Mouse (Mus musculus) v-Abl transformed pro-B cells (cell line): ENCODE measurements around the gene Ccdc78.

Source experiments
- in situ Hi-C, 2 experiments: fragments of 400-800 bp; cut with MboI; formaldehyde crosslinking; loops; one replicate each; pipeline ENCODE4 v1.15.1; 2025; ENCODE audit not compliant: unreplicated experiment in 2 of 2

The Ccdc78 gene

DNA sequence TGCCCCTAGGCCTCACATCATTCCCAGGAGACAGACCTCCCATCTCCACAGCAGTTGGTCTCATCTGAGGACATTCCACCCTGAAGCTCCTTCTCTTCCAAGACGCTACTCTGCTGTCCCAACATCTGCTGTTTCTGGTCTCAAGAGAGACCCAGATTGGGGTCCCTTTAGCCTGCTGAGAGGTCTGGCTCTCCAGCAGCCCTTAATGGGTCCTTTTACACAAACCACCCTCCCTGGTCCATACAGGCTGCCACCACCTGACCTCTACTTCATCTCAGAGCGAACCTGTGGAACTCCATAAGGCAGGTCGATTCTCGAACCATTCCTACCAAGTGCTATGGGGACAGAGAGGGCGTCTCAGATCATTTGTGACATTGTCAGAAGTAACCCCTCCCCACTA, 21.6 kb downstream of the Ccdc78 start:
- in situ Hi-C loops = no loop called here

DNA sequence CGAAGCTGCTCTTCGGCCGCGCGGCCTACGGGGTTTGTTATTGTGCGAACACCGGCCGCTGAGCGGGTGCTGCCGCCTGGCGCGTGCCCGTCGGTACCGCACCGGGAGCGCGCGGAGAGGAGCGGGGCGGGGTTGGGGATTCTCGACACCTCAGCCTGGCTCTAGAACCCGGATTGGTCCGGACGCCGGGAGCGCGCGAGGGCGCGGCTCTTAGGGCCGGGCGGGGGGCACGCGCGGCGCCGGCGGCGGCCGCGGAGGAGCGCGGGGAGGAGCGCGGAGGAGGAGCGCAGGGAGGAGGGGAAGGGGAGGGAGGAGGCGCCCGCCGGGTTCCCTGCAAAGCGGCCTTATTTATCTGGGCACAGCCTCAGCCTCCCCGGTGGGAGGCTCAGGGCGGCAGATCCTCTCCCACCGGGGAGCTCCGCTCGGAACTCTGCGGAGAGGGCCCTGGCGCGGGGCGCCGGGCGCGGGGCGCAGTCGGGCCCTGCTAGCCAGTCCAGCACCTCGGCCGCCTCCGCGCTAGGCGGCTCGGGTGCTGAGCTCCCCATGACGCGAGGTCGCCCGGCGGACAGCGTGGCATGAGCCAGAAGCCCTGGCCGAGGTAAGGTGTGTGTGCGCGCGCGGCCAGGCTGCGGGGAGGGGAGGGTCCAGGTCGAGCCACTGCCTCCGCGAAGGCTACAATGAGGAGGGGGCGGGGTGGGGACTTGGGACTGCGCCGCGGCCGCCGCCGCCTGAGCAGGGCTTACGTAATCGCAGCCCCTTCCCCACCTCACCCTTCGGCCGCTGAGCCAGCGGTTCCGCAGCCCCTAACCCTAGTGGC, 22.6 kb downstream of the Ccdc78 start, which contains the start of gene Fbxl16:
TSS of gene Fbxl16 (plus strand) at position 297 of the 817 bp plus-strand sequence.
- in situ Hi-C loops = no loop called here

DNA sequence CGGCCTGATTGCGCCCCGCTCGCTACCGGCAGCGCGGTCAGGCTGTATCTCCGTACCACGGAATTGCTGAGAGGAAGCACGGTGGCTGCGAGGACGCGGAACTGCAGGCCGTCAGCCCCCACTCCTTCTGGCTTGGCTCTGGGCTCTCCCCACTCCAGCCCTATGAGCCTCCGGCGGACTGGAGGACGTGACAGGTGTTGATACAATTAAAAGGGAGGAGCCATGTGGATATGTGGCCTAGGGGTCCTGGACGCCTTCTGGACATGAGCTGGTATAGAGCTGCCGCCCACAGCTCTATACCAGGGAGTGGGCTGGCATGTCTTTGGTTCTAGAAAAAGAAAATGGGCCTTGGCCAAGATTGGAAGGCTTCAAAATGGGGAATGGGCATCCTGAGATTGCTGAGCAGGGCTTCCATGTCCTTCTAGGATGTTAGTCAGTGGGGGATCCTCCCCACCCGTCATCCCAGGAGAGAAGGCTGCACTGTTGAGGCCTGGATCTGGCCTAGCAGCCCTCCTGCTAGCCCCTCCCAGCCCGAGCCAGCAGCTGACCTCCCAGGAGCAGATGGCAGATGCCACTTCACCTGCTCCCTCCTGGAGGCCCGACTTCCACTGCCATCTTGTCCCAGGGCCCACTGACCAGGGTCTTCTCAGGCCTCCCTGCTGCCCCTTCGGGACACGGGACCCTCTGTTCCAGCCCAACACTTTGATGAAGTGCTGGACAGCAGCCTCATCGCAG, 23.4 kb downstream of the Ccdc78 start:
- in situ Hi-C loops = loop anchor here (5.0 to 10.0 kb wide), 2 partner anchors 42 to 415 kb away; no protein-coding TSS in a partner anchor

DNA sequence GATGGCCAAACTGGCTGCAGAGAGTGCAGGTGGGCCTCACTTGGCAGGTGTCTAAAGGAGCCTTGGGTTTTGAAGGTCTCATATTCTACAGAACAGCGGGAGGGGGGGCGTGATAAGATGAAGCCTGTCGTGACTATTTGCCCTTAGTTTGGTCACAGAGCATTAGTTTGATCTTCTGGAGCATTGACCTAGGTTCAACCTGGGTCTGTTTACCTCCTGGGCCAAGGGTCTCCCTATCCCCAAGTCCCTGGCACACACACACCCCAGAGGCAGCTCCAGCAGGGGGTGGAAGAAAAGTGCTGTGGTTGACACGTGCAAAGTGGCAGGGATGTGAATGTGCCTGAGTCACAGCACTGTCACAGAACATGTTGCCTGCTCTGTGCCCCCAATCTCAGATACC, 24.5 kb downstream of the Ccdc78 start:
- in situ Hi-C loops = loop anchor here (5.0 to 10.0 kb wide), 2 partner anchors 44 to 416 kb away; no protein-coding TSS in a partner anchor

DNA sequence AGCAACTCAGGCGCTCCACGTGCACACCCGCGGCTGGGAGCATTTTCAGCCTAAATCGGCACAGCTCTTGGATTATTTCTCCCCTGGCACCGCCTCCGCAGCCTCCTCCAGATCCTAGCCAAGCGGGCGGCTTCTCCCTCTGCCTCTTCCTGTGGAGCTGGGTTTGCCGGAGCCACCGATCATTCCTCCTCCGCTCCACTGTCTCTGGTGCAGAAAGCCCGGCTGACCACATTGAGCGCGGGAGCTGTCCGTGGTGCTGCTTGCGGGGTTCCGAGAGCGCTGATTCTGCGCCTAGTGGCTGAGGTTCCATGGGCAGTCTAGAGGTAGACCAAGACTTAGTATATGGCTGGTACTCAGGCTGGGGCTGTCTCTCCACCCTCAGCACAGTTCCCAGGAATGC, 27.1 kb downstream of the Ccdc78 start:
- in situ Hi-C loops = loop anchor here (5.0 to 10.0 kb wide), 2 partner anchors 46 to 419 kb away; no protein-coding TSS in a partner anchor

DNA sequence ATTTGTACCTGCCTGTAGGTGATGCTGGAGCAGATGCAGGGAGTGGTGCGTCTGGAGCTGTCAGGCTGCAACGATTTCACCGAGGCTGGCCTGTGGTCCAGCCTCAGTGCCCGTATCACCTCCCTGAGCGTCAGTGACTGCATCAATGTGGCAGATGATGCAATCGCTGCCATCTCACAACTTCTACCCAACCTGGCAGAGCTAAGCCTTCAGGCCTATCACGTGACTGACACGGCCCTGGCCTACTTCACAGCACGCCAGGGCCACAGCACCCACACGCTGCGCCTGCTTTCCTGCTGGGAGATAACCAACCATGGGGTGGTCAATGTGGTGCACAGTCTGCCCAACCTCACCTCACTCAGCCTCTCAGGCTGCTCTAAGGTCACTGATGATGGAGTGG, 31.3 kb downstream of the Ccdc78 start:
- in situ Hi-C loops = loop anchor here in 1 of 2 experiments (10.0 kb wide), 1 partner anchor 423 kb away; no protein-coding TSS in a partner anchor

DNA sequence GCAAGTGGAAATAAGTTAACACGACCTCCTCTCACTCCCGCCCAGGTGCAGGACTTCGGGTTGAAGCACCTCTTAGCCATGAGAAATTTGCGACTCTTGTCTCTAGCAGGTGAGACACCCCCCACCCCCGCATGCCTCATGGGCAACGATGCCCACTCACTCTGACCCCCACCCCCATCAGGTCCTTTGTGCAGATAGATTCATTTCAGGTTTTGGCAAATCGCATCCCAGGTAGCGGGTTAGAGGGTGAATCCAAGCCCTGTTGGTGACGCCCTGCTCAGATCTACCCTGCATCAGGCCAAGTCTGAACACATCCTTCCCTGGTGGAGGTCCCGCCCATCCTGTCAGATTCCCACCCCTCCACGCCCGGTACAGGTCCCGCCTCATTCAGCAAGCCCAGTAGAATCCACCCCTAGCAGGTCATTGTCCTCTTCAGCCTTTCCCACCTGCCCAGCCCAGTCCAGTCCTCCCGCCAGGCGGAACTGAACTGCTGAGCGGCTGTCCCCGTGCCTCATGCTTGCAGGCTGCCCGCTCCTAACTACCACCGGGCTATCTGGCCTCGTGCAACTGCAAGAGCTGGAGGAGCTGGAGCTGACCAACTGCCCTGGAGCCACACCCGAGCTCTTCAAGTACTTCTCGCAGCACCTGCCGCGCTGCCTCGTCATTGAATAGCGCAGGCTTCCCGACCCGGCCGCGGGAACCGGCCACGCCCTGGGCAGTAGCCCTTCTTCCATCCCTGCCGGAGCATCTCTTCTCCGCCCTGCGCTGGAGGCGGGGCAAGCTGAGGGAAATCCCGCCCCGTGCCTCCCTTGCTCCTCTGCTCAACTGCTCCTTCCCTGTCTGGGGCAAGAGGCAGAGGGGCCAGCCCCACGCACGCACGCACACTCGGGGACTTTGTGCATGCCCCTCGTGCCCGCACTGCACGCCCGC, 32.7 kb downstream of the Ccdc78 start:
- in situ Hi-C loops = loop anchor here in 1 of 2 experiments (10.0 kb wide), 1 partner anchor 424 kb away; no protein-coding TSS in a partner anchor

DNA sequence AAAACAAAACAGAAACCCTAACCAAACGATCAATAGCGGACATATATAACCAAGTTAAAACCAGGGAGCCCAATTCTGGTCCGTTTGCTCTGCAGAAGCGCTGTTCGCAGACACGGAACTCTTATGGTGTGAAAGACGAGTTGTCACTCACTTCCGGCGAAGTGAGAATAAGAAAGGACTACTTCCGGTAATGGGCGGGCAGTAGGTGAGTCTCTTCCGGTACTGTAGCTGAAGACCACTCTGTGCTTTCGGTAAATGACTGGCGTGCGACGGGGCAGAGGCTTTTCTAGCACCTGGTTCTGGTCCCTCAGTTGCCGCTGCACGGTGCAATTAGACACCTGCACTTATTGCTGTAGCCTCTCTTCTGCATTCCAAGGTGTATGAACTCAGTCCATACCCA, 37.1 kb downstream of the Ccdc78 start, which contains the start of gene Wdr24:
TSS of gene Wdr24 (plus strand) at position 176 of the 400 bp plus-strand sequence.
- in situ Hi-C loops = no loop called here

DNA sequence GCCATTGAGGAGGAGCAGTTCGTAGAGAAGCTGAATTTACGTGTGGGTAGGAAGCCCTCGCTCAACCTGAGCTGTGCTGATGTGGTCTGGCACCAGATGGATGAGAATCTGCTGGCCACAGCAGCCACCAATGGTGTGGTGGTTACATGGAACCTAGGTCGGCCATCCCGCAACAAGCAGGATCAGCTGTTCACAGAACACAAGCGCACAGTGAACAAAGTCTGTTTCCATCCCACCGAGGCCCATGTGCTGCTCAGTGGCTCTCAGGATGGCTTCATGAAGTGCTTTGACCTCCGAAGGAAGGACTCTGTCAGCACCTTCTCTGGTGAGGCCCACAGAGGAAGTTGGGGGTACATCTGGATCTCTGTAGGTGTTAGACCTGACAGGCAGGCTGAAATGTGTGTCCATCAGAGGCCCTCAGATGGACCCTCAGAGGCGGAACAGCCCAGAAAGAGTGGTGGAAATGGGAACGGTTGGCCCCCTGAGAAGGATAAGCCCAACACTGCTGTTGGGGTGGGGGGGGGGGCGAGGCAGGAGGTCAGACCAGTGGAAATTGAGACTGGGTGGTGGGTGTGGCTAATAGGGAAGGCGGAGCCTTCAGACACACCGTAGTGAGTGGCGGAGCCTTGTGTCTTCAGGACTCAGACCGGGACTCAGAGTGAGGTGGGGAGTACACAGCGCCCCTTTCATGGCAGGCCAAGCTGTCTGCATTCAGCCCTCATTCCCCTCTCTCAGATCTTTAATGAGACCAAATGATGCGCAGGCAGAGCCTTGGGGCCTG, 38.2 kb downstream of the Ccdc78 start:
- in situ Hi-C loops = no loop called here

DNA sequence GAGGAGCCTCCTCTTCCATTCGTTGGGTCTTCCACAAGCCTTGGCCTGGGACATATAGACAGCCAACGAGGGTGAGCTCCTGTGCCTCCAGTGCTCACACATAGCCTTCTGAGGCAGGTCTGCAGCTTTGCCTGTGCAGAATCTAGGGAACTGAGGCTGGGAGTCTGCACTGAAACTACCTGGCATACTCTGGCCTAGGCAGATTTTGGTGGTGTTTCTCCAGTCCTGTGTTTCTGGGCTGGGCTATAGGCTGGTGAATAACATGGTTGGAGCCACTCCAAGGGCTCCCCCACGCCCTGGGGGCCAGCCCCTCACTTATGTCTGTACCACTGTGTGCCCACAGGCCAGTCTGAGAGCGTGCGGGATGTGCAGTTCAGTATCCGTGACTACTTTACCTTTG, 38.9 kb downstream of the Ccdc78 start:
- in situ Hi-C loops = no loop called here

DNA sequence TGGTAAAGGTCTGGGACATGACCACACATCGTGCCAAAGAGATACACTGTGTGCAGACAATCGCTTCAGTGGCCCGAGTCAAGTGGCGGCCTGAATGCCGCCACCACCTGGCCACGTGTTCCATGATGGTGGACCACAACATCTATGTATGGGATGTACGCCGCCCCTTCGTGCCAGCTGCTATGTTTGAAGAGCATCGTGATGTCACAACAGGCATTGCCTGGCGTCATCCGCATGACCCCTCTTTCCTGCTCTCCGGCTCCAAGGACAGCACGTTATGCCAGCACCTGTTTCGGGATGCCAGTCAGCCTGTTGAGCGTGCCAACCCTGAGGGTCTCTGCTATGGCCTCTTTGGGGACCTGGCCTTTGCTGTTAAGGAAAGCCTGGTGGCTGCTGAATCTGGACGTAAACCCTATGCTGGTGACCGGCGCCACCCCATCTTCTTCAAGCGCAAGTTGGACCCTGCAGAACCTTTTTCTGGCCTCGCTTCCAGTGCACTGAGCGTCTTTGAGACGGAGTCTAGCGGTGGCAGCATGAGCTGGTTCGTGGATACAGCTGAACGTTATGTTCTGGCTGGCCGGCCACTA, 39.7 kb downstream of the Ccdc78 start:
- in situ Hi-C loops = no loop called here

DNA sequence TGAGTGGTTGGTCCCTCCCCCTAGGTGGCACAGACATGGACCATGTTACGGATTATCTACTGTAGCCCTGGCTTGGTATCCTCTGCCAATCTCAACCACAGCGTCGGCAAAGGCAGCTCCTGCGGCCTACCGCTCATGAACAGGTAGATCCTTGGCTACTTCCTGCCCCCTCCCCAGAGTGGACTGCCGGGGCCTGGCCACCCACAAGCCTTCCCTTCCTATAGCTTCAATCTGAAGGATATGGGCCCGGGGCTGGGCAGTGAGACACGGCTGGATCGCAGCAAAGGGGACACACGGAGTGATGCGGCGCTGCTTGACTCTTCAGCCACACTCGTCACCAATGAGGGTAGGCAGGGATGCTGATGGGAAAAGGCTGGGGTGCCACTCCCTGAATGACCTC, 40.6 kb downstream of the Ccdc78 start:
- in situ Hi-C loops = no loop called here

DNA sequence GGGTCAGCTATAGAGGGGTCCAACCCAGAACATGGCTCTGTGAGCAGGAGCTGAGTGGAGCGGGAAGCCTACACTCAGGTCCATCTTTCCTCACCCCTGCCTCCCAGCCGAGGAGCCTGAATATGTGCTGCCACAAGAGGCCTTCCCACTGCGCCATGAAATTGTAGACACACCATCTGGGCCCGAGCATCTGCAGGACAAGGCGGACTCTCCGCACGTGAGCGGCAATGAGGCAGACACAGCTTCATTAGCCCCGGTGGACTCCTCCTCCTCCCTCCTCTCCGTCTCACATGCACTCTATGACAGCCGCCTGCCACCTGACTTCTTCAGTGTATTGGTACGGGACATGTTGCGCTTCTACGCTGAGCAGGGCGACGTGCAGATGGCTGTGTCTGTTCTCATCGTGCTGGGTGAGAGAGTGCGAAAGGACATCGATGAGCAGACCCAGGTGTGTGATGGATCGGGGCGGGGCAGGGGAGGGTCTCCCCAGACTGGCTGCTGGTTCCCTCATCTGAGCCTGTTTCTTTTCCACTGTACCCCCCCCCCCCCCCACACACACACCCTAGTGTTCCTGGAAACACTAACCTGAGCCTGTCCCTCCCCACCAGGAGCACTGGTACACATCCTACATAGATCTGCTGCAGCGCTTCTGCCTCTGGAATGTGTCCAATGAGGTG, 41.3 kb downstream of the Ccdc78 start:
- in situ Hi-C loops = no loop called here

DNA sequence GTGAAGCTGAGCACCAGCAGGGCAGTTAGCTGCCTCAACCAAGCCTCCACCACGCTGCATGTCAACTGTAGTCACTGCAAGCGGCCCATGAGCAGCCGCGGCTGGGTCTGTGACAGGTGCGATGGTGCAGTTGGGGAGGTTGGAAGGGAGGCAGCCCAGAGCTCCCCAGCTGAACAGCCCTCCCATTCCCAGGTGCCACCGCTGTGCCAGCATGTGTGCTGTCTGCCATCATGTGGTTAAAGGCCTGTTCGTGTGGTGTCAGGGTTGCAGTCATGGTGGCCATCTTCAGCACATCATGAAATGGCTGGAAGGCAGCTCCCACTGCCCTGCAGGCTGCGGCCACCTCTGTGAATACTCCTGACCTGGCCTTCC, 41.8 kb downstream of the Ccdc78 start:
- in situ Hi-C loops = no loop called here

DNA sequence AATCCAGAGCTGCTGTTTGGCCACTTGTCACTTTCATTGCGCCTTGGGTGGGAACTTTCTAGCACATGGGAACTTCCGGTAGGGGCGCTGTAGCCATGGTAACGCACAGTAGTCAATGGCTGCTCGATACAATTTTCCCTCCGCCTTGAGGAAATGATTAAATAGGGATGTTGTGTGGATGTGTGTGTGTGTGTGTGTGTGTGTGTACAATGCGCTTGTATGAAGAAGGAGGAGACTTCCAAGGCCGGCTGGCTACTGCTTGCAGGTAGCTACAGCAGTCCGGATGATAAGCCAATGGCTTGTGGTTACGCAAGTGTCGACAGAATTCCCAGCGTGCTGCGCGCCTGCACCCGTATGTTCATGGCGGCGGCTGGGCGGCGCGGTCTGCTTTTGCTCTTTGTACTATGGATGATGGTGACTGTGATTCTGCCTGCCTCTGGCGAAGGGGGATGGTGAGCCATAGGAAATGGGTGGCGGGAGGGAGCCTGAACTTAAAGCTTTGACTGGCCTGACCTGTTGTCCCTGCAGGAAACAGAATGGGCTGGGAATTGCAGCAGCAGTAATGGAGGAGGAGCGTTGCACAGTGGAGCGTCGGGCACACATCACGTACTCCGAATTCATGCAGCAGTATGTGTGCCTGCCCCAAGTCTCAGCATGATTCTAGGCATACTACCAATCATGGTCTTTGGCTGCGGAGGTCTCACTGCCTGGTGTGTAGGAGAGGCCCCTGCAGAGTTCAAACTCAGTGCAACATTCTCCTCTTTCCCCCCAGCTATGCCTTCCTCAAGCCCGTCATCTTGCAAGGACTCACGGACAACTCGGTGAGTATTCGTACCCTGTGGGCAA, 42.6 kb downstream of the Ccdc78 start, which contains the start of gene Jmjd8:
TSS of gene Jmjd8 (plus strand) at position 156 of the 846 bp plus-strand sequence.
- in situ Hi-C loops = no loop called here

DNA sequence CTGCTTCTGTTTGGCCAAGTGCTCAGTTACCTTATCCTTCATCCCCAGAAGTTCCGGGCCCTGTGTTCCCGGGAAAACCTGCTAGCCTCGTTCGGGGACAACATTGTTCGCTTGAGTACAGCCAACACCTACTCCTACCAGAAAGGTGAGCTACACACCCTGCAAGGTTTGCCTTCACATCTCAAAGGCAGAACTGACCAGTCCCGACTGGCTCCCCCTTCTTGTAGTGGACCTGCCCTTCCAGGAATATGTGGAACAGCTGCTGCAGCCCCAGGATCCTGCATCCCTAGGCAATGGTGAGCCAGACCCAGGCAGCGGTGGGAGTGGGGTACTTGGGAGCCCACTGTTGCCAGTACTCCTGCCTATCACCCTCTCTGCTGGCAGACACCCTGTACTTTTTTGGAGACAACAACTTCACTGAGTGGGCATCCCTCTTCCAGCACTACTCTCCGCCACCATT, 43.2 kb downstream of the Ccdc78 start:
- in situ Hi-C loops = no loop called here

DNA sequence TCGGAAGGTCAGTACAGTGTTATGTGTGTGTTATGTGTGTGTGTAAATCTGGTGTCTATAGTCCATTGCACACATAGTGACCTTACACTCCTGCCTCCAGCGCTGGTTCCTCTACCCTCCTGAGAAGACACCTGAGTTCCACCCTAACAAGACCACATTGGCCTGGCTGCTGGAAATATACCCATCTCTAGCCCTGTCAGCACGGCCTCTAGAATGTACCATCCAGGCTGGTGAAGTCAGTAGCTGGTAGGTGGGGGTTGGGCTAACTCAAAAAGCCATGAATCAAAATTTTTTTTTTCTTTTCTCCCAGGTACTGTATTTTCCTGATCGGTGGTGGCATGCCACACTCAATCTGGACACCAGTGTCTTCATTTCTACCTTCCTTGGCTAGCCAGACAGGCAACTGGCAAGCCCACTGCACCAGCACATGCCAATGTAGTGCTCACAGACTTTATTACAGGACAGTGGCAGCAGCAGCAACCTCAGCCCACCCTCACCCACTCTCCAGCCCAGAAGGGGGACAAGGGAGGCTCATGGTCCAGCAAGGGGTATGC, 43.9 kb downstream of the Ccdc78 start:
- in situ Hi-C loops = no loop called here
